Mouse (Mus musculus) C2C12 (cell line): ENCODE results near the gene Mmgt1.

Source experiments
- CEBPB ChIP-seq: IDR thresholded peaks from one replicate; pipeline ENCODE4 v1.6.1; 2011; ENCODE audit warnings: low read depth, mild to moderate bottlenecking, control low read depth, moderate library complexity
- CTCF ChIP-seq: IDR thresholded peaks from one replicate; pipeline ENCODE4 v1.5.1; 2011; ENCODE audit not compliant: control insufficient read depth, insufficient read depth, insufficient read length
- MYOD1 ChIP-seq: IDR thresholded peaks from one replicate; pipeline ENCODE4 v1.6.1; 2011; ENCODE audit warnings: low read depth; ENCODE audit not compliant: control insufficient read depth, insufficient read length
- USF1 ChIP-seq: IDR thresholded peaks from one replicate; pipeline ENCODE4 v1.6.1; 2011; ENCODE audit warnings: low read depth, mild to moderate bottlenecking, control low read depth, moderate library complexity

DNA sequence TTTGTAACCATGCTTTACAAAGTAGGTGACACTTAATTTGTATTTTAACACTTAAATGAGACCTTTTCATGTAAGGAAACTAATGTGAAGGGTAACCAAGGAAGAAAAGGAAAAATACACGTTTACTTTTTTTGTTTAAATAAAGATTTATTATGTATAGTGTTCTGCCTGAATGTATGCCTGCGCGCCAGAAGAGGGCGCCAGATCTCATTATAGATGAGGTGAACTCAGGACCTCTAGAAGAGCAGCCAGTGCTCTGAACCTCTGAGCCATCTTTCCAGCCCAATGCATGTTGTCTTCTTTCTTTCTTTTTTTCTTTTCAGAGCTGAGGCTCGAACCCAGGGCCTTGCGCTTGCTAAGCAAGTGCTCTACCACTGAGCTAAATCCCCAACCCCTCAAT is 25.4 kb downstream of the Mmgt1 start:
- TF ChIP-seq CTCF (no peak), MYOD1 (no peak), USF1 (no peak), CEBPB (no peak)
